Mouse (Mus musculus): ENCODE data around the gene Tmed4. TPM values are rescaled to one million over a fixed set of nuclear protein-coding genes. Genes with fewer than 3 reads are reported as not detected.

Tmed4 gene
- polyA plus RNA-seq, 1 experiment from 2014 or later = 157 TPM

- WGBS = 92% methylated on average over 3 of the region's 3 CpGs
- no peak overlapping the region for H3K4me3 ChIP-seq (replicated peaks; ENCODE audit: low read length)
- no peaks in the 10 kb centered on the region for H3K27me3 ChIP-seq (replicated peaks; ENCODE audit: control insufficient read depth, insufficient read depth, low read length)
- no peaks in the 10 kb centered on the region for H3K9me3 ChIP-seq (ENCODE audit: control insufficient read depth, low read length)
- no peak overlapping the region for H3K4me2 ChIP-seq (ENCODE audit: low read length)
- H3K36me3 ChIP-seq (ENCODE audit: control insufficient read depth, insufficient read depth) = no peaks in the 10 kb centered on the region
- H3K27ac ChIP-seq (ENCODE audit: low read length) = no peak overlapping the region
- no peak overlapping the region for H3K9ac ChIP-seq (replicated peaks; ENCODE audit: low read depth, low read length)
- no peak for ATAC-seq
- H3K4me1 ChIP-seq (replicated peaks; ENCODE audit: control insufficient read depth, insufficient read depth, low read length) = peaks cover 11% of the 10 kb centered on the region
Observed at GRCm38 (mm10) chr11:6290138-6290537, 15.5 kb upstream of the Tmed4 start.

DNA sequence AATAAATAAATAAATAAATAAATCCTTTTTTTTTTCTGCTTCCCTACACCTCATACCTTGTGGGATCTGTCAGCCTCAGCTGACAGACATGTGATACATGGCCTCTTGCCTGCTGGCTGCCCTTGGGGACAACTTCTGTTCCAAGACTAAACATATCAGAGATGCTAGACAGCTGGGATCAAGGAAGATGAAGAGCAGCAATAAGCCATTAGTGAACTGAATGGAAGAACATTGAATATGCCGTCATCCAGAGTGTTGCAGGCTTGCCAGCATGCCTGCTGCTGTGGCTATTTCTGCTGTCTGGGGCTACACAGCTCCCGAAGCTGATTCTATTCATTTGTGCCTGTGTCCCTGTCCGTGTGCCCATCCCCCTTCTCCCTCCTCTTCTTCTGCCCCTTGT is 8.3 kb upstream of the Tmed4 start:
- ATAC-seq = no peak
- Histone ChIP-seq H3K4me1 (replicated peaks; ENCODE audit: control insufficient read depth, insufficient read depth, low read length) (no peaks in the 10 kb centered on the region), H3K9me3 (ENCODE audit: control insufficient read depth, low read length) (no peaks in the 10 kb centered on the region), H3K4me2 (ENCODE audit: low read length) (no peak overlapping the region), H3K36me3 (ENCODE audit: control insufficient read depth, insufficient read depth) (no peaks in the 10 kb centered on the region), H3K27me3 (replicated peaks; ENCODE audit: control insufficient read depth, insufficient read depth, low read length) (no peaks in the 10 kb centered on the region), H3K4me3 (replicated peaks; ENCODE audit: low read length) (no peak overlapping the region), H3K27ac (ENCODE audit: low read length) (no peak overlapping the region), H3K9ac (replicated peaks; ENCODE audit: low read depth, low read length) (no peak overlapping the region)
- 70% methylated on average over 3 of the region's 3 CpGs for WGBS

GRCm38 (mm10) chr11:6276466-6276865 is 1.8 kb upstream of the Tmed4 start:
- Histone ChIP-seq H3K9me3 (ENCODE audit: control insufficient read depth, low read length) (no peaks in the 10 kb centered on the region), H3K4me3 (replicated peaks; ENCODE audit: low read length) (no peak overlapping the region), H3K4me2 (ENCODE audit: low read length) (no peak overlapping the region), H3K27ac (ENCODE audit: low read length) (no peak overlapping the region), H3K4me1 (replicated peaks; ENCODE audit: control insufficient read depth, insufficient read depth, low read length) (peaks cover 22% of the 10 kb centered on the region), H3K9ac (replicated peaks; ENCODE audit: low read depth, low read length) (no peak overlapping the region), H3K27me3 (replicated peaks; ENCODE audit: control insufficient read depth, insufficient read depth, low read length) (no peaks in the 10 kb centered on the region), H3K36me3 (ENCODE audit: control insufficient read depth, insufficient read depth) (no peaks in the 10 kb centered on the region; the same call in 1 of the 2 replicates)
- no peak for ATAC-seq
- 80% methylated on average over 3 of the region's 3 CpGs for WGBS

DNA sequence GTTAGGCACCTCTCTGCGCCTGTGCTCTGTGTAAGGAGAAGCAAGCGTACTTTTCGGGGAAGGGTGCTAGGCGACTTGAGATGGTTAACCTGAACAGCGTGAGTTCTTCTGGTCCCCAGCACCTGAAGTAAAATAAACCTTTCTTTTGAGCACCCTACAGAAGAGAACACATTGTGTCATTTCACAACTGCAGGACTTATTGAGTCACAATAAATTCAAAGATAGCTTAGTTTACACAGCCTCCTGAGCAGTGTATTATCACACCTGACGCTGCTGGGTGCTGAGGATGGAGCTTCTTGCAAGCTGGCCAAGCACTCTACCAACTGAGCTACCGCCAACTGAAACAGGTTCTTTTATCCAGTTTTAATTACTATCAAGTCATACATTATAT is 419 bp upstream of the Tmed4 start:
- ATAC-seq = peak; percentile 30
- H3K27me3 ChIP-seq (replicated peaks; ENCODE audit: control insufficient read depth, insufficient read depth, low read length) = no peaks in the 10 kb centered on the region
- peak overlapping the region; percentile 85 for H3K4me2 ChIP-seq (ENCODE audit: low read length)
- WGBS = 20% methylated on average over 7 of the region's 7 CpGs
- peak overlapping the region; percentile 83 for H3K4me3 ChIP-seq (replicated peaks; ENCODE audit: low read length)
- H3K27ac ChIP-seq (ENCODE audit: low read length) = peak overlapping the region; percentile 92
- H3K9me3 ChIP-seq (ENCODE audit: control insufficient read depth, low read length) = no peaks in the 10 kb centered on the region
- H3K4me1 ChIP-seq (replicated peaks; ENCODE audit: control insufficient read depth, insufficient read depth, low read length) = peaks cover 22% of the 10 kb centered on the region
- peaks cover 4% of the 10 kb centered on the region; the same call in 1 of the 2 replicates for H3K36me3 ChIP-seq (ENCODE audit: control insufficient read depth, insufficient read depth)
- H3K9ac ChIP-seq (replicated peaks; ENCODE audit: low read depth, low read length) = peak overlapping the region; percentile 95

DNA sequence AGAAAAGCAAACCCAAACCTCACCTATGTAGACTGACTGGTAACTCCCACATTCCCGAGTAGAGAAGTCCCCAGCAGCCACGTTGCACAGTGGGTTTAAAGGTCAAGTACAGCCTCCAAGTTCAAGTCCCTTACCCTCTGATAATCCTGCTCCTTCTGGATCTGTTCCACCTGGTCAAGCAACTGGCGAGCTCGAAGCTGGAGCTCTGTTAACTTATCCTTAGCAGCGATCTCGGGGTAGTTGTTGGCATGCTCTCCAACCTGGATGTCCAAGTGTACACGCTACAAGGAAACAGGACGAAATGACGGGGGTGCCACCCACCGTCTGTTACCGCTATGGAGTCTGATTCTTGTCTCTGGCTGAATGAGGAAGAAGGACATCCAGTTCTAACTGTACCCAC is 1.1 kb downstream of the Tmed4 start:
- ATAC-seq = no peak
- peak overlapping the region; percentile 95 for H3K9ac ChIP-seq (replicated peaks; ENCODE audit: low read depth, low read length)
- H3K4me2 ChIP-seq (ENCODE audit: low read length) = peak overlapping the region; percentile 85
- peak overlapping the region; percentile 83 for H3K4me3 ChIP-seq (replicated peaks; ENCODE audit: low read length)
- peaks cover 4% of the 10 kb centered on the region for H3K36me3 ChIP-seq (ENCODE audit: control insufficient read depth, insufficient read depth)
- 56% methylated on average over 11 of the region's 11 CpGs for WGBS
- no peak overlapping the region for H3K27ac ChIP-seq (ENCODE audit: low read length)
- H3K27me3 ChIP-seq (replicated peaks; ENCODE audit: control insufficient read depth, insufficient read depth, low read length) = no peaks in the 10 kb centered on the region
- no peaks in the 10 kb centered on the region for H3K9me3 ChIP-seq (ENCODE audit: control insufficient read depth, low read length)
- peaks cover 22% of the 10 kb centered on the region for H3K4me1 ChIP-seq (replicated peaks; ENCODE audit: control insufficient read depth, insufficient read depth, low read length)

DNA sequence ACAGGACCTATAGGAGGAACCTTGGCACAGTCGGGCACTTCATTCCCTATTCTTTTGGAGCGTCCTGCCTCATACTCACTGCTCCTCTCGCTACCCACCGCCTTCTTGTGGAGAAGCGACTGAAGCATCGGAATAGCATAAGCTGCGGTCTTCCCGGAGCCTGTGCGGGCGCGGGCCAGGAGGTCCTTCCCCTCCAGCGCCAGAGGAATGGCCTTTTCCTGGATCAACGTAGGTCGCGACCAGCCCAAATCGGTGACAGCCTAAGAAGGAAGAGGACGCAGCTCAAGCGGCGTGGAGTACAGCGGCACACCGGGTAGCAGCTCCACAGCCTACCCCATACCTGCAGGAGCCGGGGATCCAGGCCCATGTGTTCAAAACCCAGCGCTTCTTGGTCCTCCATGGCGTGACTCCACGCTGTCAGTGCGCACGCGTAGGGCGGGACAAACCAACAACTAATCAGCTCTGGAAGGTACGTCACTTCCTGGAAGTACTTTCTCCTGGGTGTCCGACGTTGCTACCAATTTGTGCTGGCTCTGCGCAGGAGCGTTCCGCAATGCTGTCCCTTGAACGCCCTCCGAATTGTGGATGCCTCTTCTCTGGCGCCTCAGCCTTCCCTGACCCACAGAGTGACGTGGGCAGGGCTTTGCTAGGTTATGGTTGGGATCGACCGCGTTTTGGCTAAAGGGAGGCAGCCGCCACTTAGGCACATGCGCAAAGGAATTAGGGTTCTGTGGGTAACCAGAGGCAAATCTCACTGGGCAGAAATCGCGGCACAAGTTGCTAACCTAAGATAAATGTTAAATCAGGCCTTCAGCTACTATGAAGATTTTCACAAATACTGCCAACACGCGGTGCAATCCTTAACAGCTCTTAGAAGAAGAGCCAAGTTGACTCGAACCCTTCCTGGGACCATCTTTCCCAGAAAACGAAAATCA is 7.1 kb downstream of the Tmed4 start, which contains the start of gene Ddx56:
Gene Ddx56, minus strand, starts transcription at position 453 of the 935 bp plus-strand sequence.
- WGBS = 2% methylated on average over 50 of the region's 50 CpGs

GRCm38 (mm10) chr11:6266621-6267020 is 8.0 kb downstream of the Tmed4 start:
- peaks cover 38% of the 10 kb centered on the region for H3K36me3 ChIP-seq (ENCODE audit: control insufficient read depth, insufficient read depth)

More for the DNA sequence above, 7.1 kb downstream of the Tmed4 start, which contains the start of gene Ddx56:
- no peaks in the 10 kb centered on the region for H3K9me3 ChIP-seq (ENCODE audit: control insufficient read depth, low read length)
- peak within 1 kb of the TSS; percentile 55 for H3K4me3 ChIP-seq (replicated peaks; ENCODE audit: low read length)
- H3K27me3 ChIP-seq (replicated peaks; ENCODE audit: control insufficient read depth, insufficient read depth, low read length) = no peaks in the 10 kb centered on the region
- ATAC-seq = peak; percentile 98
- H3K4me1 ChIP-seq (replicated peaks; ENCODE audit: control insufficient read depth, insufficient read depth, low read length) = peaks cover 12% of the 10 kb centered on the region
- H3K9ac ChIP-seq (replicated peaks; ENCODE audit: low read depth, low read length) = peak within 1 kb of the TSS; percentile 72
- peak within 1 kb of the TSS; percentile 95 for H3K27ac ChIP-seq (ENCODE audit: low read length)
- H3K36me3 ChIP-seq (ENCODE audit: control insufficient read depth, insufficient read depth) = peaks cover 34% of the 10 kb centered on the region
- peak within 1 kb of the TSS; percentile 82 for H3K4me2 ChIP-seq (ENCODE audit: low read length)

DNA sequence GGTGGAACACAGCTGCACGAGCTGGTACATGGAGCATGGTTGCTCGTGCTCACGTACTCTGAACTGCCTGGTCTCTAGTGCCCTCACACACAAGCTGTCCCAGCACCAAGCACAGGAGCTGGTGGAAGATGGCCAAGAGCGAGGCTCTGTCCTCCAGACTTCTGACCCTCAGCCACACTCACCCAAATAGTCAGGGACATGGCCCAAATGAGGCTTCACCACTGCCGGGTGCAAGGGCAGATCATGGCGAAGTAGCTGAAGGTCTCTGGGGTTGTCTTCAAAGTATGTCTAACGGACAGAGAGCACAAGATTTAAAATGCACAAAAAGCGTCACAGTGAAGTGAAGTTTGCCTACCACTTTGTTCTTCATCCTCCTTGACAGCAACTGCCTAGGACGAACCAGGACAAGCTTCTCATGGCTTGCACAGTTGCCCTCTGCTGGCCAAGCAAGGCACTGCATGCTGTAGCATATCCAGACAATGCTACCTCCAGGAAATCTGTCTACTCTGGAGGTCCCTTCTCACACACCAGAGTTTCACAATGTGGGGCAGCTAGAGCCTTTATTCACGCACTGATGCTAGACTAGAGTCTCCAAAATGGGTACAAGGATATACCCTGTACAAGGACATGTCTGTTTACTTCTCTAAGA is 13.1 kb downstream of the Tmed4 start:
- WGBS = 73% methylated on average over 10 of the region's 10 CpGs
- Histone ChIP-seq H3K4me3 (replicated peaks; ENCODE audit: low read length) (no peak overlapping the region), H3K36me3 (ENCODE audit: control insufficient read depth, insufficient read depth) (peaks cover 58% of the 10 kb centered on the region), H3K4me1 (replicated peaks; ENCODE audit: control insufficient read depth, insufficient read depth, low read length) (peaks cover 4% of the 10 kb centered on the region), H3K9ac (replicated peaks; ENCODE audit: low read depth, low read length) (no peak overlapping the region), H3K4me2 (ENCODE audit: low read length) (no peak overlapping the region), H3K27ac (ENCODE audit: low read length) (no peak overlapping the region), H3K27me3 (replicated peaks; ENCODE audit: control insufficient read depth, insufficient read depth, low read length) (no peaks in the 10 kb centered on the region), H3K9me3 (ENCODE audit: control insufficient read depth, low read length) (no peaks in the 10 kb centered on the region)
- peak; percentile 72 for ATAC-seq

More at GRCm38 (mm10) chr11:6266621-6267020, 8.0 kb downstream of the Tmed4 start:
- H3K4me1 ChIP-seq (replicated peaks; ENCODE audit: control insufficient read depth, insufficient read depth, low read length) = peaks cover 9% of the 10 kb centered on the region
- H3K27me3 ChIP-seq (replicated peaks; ENCODE audit: control insufficient read depth, insufficient read depth, low read length) = no peaks in the 10 kb centered on the region
- peak overlapping the region; percentile 82 for H3K4me2 ChIP-seq (ENCODE audit: low read length)
- H3K27ac ChIP-seq (ENCODE audit: low read length) = no peak overlapping the region
- H3K4me3 ChIP-seq (replicated peaks; ENCODE audit: low read length) = peak overlapping the region; percentile 55
- 71% methylated on average over 9 of the region's 9 CpGs for WGBS
- ATAC-seq = no peak
- peak overlapping the region; percentile 65 for H3K9ac ChIP-seq (replicated peaks; ENCODE audit: low read depth, low read length)
- H3K9me3 ChIP-seq (ENCODE audit: control insufficient read depth, low read length) = no peaks in the 10 kb centered on the region

DNA sequence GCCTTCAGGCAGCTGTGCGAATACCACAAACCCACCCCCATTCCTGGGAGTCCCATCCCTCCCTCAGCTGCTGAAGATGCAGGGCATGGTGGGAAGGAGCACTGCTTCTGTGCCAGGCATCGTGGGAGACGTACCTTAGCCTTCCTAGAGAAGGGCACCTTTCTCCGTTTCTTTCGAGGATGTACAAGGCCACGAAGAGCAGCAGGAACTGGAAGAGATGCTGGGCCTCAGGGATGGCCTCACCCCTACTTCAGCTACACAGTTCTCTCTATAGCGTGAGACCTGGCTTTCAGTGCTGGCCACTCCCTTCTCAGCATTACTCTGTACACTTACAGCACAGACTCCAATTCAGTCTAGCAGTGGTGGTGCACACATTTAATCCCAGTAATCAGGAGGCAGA is 15.3 kb downstream of the Tmed4 start:
- no peaks in the 10 kb centered on the region for H3K27me3 ChIP-seq (replicated peaks; ENCODE audit: control insufficient read depth, insufficient read depth, low read length)
- no peak for ATAC-seq
- H3K9me3 ChIP-seq (ENCODE audit: control insufficient read depth, low read length) = no peaks in the 10 kb centered on the region
- peaks cover 41% of the 10 kb centered on the region for H3K36me3 ChIP-seq (ENCODE audit: control insufficient read depth, insufficient read depth)
- H3K9ac ChIP-seq (replicated peaks; ENCODE audit: low read depth, low read length) = no peak overlapping the region
- no peak overlapping the region for H3K4me3 ChIP-seq (replicated peaks; ENCODE audit: low read length)
- no peak overlapping the region for H3K27ac ChIP-seq (ENCODE audit: low read length)
- no peak overlapping the region for H3K4me2 ChIP-seq (ENCODE audit: low read length)
- 94% methylated on average over 7 of the region's 7 CpGs for WGBS
- H3K4me1 ChIP-seq (replicated peaks; ENCODE audit: control insufficient read depth, insufficient read depth, low read length) = no peaks in the 10 kb centered on the region

All from forebrain, embryonic 16.5 days (tissue).